Mouse (Mus musculus) heart, embryonic 16.5 days (tissue): ENCODE data around the gene Gm20388. TPM values are rescaled to one million over a fixed set of nuclear protein-coding genes. Genes with fewer than 3 reads are reported as not detected.

ENCODE experiments used
- ATAC-seq: fragments of 200-750 bp; cut with Nextera tagmentation; replicated peaks from 2 replicates; pipeline ENCODE4 v1.8.0; 2017; ENCODE audit warnings: moderate number of reproducible peaks; ENCODE audit not compliant: insufficient read depth, low FRiP score; ENCODE audit errors: extremely low read depth
- H3K27ac ChIP-seq: fragments of 300-500 bp; sonication (generic); 2 replicates; pipeline ENCODE4 v1.5.1; 2014; ENCODE audit warnings: mild to moderate bottlenecking, low read length, control low read depth, moderate library complexity
- H3K27me3 ChIP-seq: fragments of 300-500 bp; sonication (generic); 2 replicates; pipeline ENCODE4 v1.6.1; 2014; ENCODE audit warnings: low read length, mixed read lengths; ENCODE audit not compliant: control insufficient read depth, insufficient read depth
- H3K36me3 ChIP-seq: fragments of 300-500 bp; sonication (generic); 2 replicates; pipeline ENCODE4 v1.6.1; 2014; ENCODE audit not compliant: control insufficient read depth, insufficient read depth
- H3K4me1 ChIP-seq: fragments of 300-500 bp; sonication (generic); 2 replicates; pipeline ENCODE4 v1.6.1; 2014; ENCODE audit warnings: low read length, mixed read lengths; ENCODE audit not compliant: control insufficient read depth, insufficient read depth
- H3K4me2 ChIP-seq: fragments of 300-500 bp; sonication (generic); 2 replicates; pipeline ENCODE4 v1.6.1; 2014; ENCODE audit warnings: low read depth, mild to moderate bottlenecking, control low read depth, low read length
- H3K4me3 ChIP-seq: fragments of 300-500 bp; sonication (generic); 2 replicates; pipeline ENCODE4 v1.5.1; 2014; ENCODE audit warnings: mild to moderate bottlenecking, control low read depth, low read length
- H3K9ac ChIP-seq: fragments of 300-500 bp; sonication (generic); 2 replicates; pipeline ENCODE4 v1.6.1; 2014; ENCODE audit warnings: low read length, control low read depth
- H3K9me3 ChIP-seq: fragments of 300-500 bp; sonication (generic); replicated peaks from 2 replicates; pipeline ENCODE4 v1.6.1; 2016; ENCODE audit warnings: low read length; ENCODE audit not compliant: control insufficient read depth
- WGBS: fragments of 180-500 bp; shearing (Covaris S2); extraction: QIAGEN DNeasy Blood & Tissue Kit; methylation state at CpG from one replicate; pipeline ENCODE4 v1.1.7; 2014; 5-methylcytosine and 5-hydroxymethylcytosine counted together
- polyA plus RNA-seq: library from polyadenylated mRNA; unstranded; fragments of >200 nt; fragmentation: Nextera tagmentation; extraction: Ambion mirVana; gene quantifications from 2 replicates; pipeline ENCODE4 v1.2.1, GENCODE M21; 2015

Gene Gm20388
- polyA plus RNA-seq, 1 experiment from 2014 or later, result 4.5 TPM

- no peak overlapping the region for H3K4me2 ChIP-seq
- H3K4me3 ChIP-seq, result no peak overlapping the region
- no peak overlapping the region for H3K27ac ChIP-seq
- ATAC-seq, result no peak
- peaks cover 11% of the 10 kb centered on the region for H3K27me3 ChIP-seq
- H3K9ac ChIP-seq, result no peak overlapping the region
- H3K36me3 ChIP-seq, result no peaks in the 10 kb centered on the region
- 77% methylated on average over 13 of the region's 13 CpGs for WGBS
- no peaks in the 10 kb centered on the region for H3K9me3 ChIP-seq
- H3K4me1 ChIP-seq, result no peaks in the 10 kb centered on the region
Measured at GRCm38 (mm10) chr8:120686051-120686450, 775.4 kb downstream of the Gm20388 start.

DNA sequence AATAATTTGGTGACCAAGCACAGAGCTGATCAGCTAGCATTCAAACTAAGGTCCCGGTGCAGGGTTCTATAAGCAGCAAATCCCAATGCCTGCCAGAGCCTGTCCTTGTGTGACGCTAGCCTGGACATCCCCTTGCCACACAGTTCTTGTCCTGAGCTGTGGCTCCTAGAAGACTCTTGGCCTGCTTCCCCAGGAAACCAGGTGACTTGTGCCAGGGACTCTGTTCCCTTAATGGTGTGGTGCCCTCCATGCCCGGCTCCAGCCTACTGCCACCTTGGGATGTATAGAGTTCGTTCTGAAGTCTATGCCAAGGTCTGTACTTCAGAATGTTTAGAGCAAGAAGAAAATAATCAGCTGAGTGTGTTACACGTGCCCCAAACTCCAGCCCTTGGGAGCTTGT, 775.9 kb downstream of the Gm20388 start:
- H3K36me3 ChIP-seq, result no peaks in the 10 kb centered on the region
- no peaks in the 10 kb centered on the region for H3K9me3 ChIP-seq
- no peaks in the 10 kb centered on the region for H3K4me1 ChIP-seq
- no peak overlapping the region for H3K4me2 ChIP-seq
- 84% methylated on average over 5 of the region's 5 CpGs for WGBS
- H3K27me3 ChIP-seq, result peaks cover 11% of the 10 kb centered on the region
- H3K27ac ChIP-seq, result no peak overlapping the region
- no peak for ATAC-seq
- H3K9ac ChIP-seq, result no peak overlapping the region
- H3K4me3 ChIP-seq, result no peak overlapping the region

DNA sequence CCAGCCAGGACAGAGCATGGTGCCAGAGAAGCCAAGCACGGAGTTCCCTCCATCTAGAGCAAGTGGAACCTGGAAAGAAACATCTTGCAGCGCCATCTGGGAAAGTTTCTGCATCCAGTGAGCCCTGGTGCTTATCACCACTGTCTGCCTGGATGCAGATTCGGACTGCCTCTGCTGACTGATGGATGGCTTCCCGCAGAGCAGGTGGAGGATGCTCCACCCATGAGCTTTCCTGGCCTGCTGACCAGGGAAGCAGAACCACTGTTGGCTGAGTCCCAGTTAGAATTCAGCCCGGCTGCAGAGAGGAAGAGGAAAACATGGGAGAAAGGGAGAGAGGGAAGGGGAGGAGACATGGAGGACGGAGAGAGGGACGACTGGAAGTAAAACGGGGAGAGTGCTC, 777.1 kb downstream of the Gm20388 start:
- H3K4me3 ChIP-seq, result no peak overlapping the region
- H3K4me2 ChIP-seq, result no peak overlapping the region
- no peak overlapping the region for H3K9ac ChIP-seq
- H3K27ac ChIP-seq, result no peak overlapping the region
- WGBS, result 54% methylated on average over 8 of the region's 8 CpGs
- H3K27me3 ChIP-seq, result peaks cover 11% of the 10 kb centered on the region
- ATAC-seq, result no peak
- no peaks in the 10 kb centered on the region for H3K4me1 ChIP-seq
- H3K9me3 ChIP-seq, result no peaks in the 10 kb centered on the region
- H3K36me3 ChIP-seq, result no peaks in the 10 kb centered on the region

- no peak overlapping the region for H3K27ac ChIP-seq
- H3K4me3 ChIP-seq, result no peak overlapping the region
- no peak overlapping the region for H3K4me2 ChIP-seq
- no peaks in the 10 kb centered on the region for H3K4me1 ChIP-seq
- H3K36me3 ChIP-seq, result no peaks in the 10 kb centered on the region
- H3K9ac ChIP-seq, result no peak overlapping the region
- no peaks in the 10 kb centered on the region for H3K9me3 ChIP-seq
- 77% methylated on average over 7 of the region's 7 CpGs for WGBS
- ATAC-seq, result no peak
- peaks cover 11% of the 10 kb centered on the region for H3K27me3 ChIP-seq
Measured at GRCm38 (mm10) chr8:120688511-120688910, 777.9 kb downstream of the Gm20388 start.

- no peak for ATAC-seq
- Histone ChIP-seq H3K36me3 (no peaks in the 10 kb centered on the region), H3K4me1 (peaks cover 21% of the 10 kb centered on the region), H3K27ac (no peak overlapping the region), H3K4me2 (no peak overlapping the region), H3K9ac (no peak overlapping the region), H3K4me3 (no peak overlapping the region), H3K27me3 (peaks cover 9% of the 10 kb centered on the region; the same call in 1 of the 2 replicates), H3K9me3 (no peaks in the 10 kb centered on the region)
- 64% methylated on average over 4 of the region's 4 CpGs for WGBS
Measured at GRCm38 (mm10) chr8:120692934-120693333, 782.3 kb downstream of the Gm20388 start.

DNA sequence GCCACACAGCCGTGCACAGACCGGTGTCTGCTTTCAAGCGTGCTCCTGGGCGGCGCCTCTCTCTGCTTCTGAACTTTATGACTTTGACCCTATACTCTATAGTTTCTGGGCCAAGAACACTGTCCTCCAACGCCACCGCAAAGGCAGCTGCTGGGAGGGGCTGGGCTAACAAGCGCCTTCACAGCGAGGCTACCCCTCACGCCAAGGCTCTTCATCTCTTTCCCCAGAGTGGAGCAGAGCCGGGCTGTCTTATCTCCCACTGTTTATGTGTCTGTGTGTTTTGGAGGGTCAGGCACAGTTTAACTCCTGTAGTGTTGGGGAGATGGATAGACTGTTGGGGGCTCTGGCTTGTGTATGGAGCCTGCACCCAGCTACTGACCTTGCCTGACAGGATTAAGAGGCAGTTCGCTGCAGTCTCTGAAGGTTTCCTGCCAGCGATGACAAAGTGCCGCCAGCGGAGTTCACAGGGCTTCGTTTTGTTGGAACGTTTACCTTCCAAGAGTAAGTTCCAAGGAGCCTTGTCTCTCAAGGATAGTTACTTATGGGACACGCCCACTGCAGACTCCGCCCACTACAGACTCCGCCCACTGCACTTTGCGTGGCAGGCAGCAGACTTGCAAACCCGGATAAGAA, 783.3 kb downstream of the Gm20388 start:
- peak; percentile 20 for ATAC-seq
- Histone ChIP-seq H3K36me3 (no peaks in the 10 kb centered on the region), H3K4me1 (peaks cover 23% of the 10 kb centered on the region), H3K4me2 (peak overlapping the region; percentile 3; the same call in 1 of the 2 replicates), H3K9ac (no peak overlapping the region), H3K9me3 (no peaks in the 10 kb centered on the region), H3K27me3 (peaks cover under 1% of the 10 kb centered on the region; the same call in 1 of the 2 replicates), H3K27ac (no peak overlapping the region), H3K4me3 (no peak overlapping the region)
- WGBS, result 22% methylated on average over 22 of the region's 22 CpGs

GRCm38 (mm10) chr8:120696401-120697153, 785.9 kb downstream of the Gm20388 start:
- H3K27ac ChIP-seq, result peak overlapping the region; percentile 65
- peak; percentile 50 for ATAC-seq
- H3K4me2 ChIP-seq, result no peak overlapping the region
- H3K9me3 ChIP-seq, result no peaks in the 10 kb centered on the region
- H3K36me3 ChIP-seq, result no peaks in the 10 kb centered on the region
- no peaks in the 10 kb centered on the region; the same call in none of the 2 replicates for H3K27me3 ChIP-seq
- H3K4me3 ChIP-seq, result no peak overlapping the region
- H3K9ac ChIP-seq, result no peak overlapping the region
- WGBS, result 26% methylated on average over 13 of the region's 13 CpGs
- peaks cover 28% of the 10 kb centered on the region for H3K4me1 ChIP-seq

DNA sequence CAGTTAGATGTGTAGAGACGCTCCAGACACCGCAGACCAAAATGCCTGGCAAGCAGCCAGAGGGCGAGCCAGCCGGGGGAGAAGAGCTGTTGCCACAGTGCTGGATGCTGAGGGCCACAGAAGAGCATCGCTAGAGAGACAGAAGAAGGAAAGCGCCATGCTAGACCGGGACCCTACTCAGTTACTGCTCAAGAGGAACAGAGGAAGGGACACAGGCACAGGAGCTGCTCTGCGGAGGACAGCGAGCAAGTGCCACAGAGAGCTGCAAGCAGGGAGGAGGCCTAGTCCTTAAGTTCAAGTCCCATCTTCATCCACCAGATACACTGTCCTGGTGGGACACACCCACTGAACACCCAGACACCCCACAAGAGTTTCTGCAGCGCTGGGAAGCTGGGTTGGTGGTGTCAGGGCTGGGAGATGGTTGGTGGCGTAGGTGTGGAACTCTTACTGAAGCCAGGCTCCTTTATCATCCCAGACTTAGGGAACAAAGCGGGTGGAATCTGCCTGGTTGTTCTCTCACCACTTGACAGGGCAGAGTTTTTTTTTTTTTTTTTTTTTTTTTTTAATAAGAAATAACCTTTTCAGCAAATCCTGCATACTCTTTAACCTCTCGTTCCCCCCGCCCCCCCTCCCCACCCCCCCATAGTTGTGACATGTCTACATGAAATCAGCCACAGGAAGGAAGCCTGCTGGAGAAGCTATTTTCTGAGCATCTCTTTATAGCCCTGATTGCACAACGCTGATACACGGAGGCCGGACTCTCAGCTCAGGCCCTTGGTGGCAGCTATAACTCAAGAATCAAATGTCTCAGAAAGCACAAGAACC, 786.7 kb downstream of the Gm20388 start:
- Histone ChIP-seq H3K4me2 (no peak overlapping the region), H3K27ac (peak overlapping the region; percentile 65)

GRCm38 (mm10) chr8:120697979-120698272, 787.3 kb downstream of the Gm20388 start:
- Histone ChIP-seq H3K27ac (no peak overlapping the region), H3K4me1 (peaks cover 28% of the 10 kb centered on the region), H3K4me3 (no peak overlapping the region), H3K9ac (no peak overlapping the region), H3K36me3 (no peaks in the 10 kb centered on the region), H3K4me2 (no peak overlapping the region), H3K9me3 (no peaks in the 10 kb centered on the region), H3K27me3 (no peaks in the 10 kb centered on the region; the same call in none of the 2 replicates)
- no peak for ATAC-seq

More for the DNA sequence above, 786.7 kb downstream of the Gm20388 start:
- Histone ChIP-seq H3K4me3 (no peak overlapping the region), H3K9ac (no peak overlapping the region), H3K27me3 (no peaks in the 10 kb centered on the region; the same call in none of the 2 replicates), H3K4me1 (peaks cover 28% of the 10 kb centered on the region), H3K36me3 (no peaks in the 10 kb centered on the region), H3K9me3 (no peaks in the 10 kb centered on the region)
- WGBS, result 44% methylated on average over 17 of the region's 17 CpGs
- no peak for ATAC-seq
